Mouse (Mus musculus): Measurements from ENCODE around the gene Slc27a2. TPM values are rescaled to one million over a fixed set of nuclear protein-coding genes. Genes with fewer than 3 reads are reported as not detected.
"Not testable (repeated sequence)": the region's sequence is repeated elsewhere in the genome, so short reads cannot be mapped to it uniquely, and the experiment has no call there.

The Slc27a2 gene
- total RNA-seq, 2 experiments from 2014 or later, result 6.3 to 8.4 TPM

- no peak for DNase-seq (ENCODE audit: low spot score in 2 of 2)
- intact Hi-C loops (cut with DNase I), result loop anchor here (5.0 to 10.0 kb wide), 2 partner anchors 65 to 407 kb away; partner anchors contain the start of gene Ap4e1
These were observed 45.4 kb downstream of the Slc27a2 start for GRCm38 (mm10) chr2:126597279-126598241.

GRCm38 (mm10) chr2:126598359-126598758, 46.2 kb downstream of the Slc27a2 start:
- intact Hi-C loops (cut with DNase I), result loop anchor here (5.0 to 10.0 kb wide), 2 partner anchors 64 to 406 kb away; partner anchors contain the start of gene Ap4e1
- DNase-seq (ENCODE audit: low spot score in 2 of 2), result no peak

- intact Hi-C loops (cut with DNase I), result loop anchor here (5.0 to 10.0 kb wide), 2 partner anchors 63 to 406 kb away; partner anchors contain the start of gene Ap4e1
- DNase-seq (ENCODE audit: low spot score in 2 of 2), result no peak
These were observed 46.8 kb downstream of the Slc27a2 start for GRCm38 (mm10) chr2:126599005-126599404.

- intact Hi-C loops (cut with DNase I), result no loop called here
- DNase-seq (ENCODE audit: low spot score in 2 of 2), result no peak
These were observed 48.3 kb downstream of the Slc27a2 start for GRCm38 (mm10) chr2:126600533-126600932.

GRCm38 (mm10) chr2:126601918-126602600, 49.9 kb downstream of the Slc27a2 start:
- intact Hi-C loops (cut with DNase I), result no loop called here
- no peak for DNase-seq (ENCODE audit: low spot score in 2 of 2)

- DNase-seq (ENCODE audit: low spot score in 2 of 2), result no peak
- intact Hi-C loops (cut with DNase I), result no loop called here
These were observed 54.0 kb downstream of the Slc27a2 start for GRCm38 (mm10) chr2:126606061-126606687.

GRCm38 (mm10) chr2:126606688-126607062, 54.5 kb downstream of the Slc27a2 start:
- intact Hi-C loops (cut with DNase I), result no loop called here

GRCm38 (mm10) chr2:126607553-126608203, 55.5 kb downstream of the Slc27a2 start:
- intact Hi-C loops (cut with DNase I), result no loop called here
- no peak for DNase-seq (ENCODE audit: low spot score in 2 of 2)

More at GRCm38 (mm10) chr2:126606688-126607062, 54.5 kb downstream of the Slc27a2 start:
- no peak for DNase-seq (ENCODE audit: low spot score in 2 of 2)

- intact Hi-C loops (cut with DNase I); DNase-seq (ENCODE audit: low spot score in 2 of 2): not testable (repeated sequence)
These were observed 57.4 kb downstream of the Slc27a2 start for GRCm38 (mm10) chr2:126609600-126609999.

- intact Hi-C loops (cut with DNase I), result no loop called here
- no peak for DNase-seq (ENCODE audit: low spot score in 2 of 2)
These were observed 63.1 kb downstream of the Slc27a2 start for GRCm38 (mm10) chr2:126615355-126615754.

GRCm38 (mm10) chr2:126618470-126619179, 66.4 kb downstream of the Slc27a2 start:
- intact Hi-C loops (cut with DNase I), result no loop called here
- DNase-seq (ENCODE audit: low spot score in 2 of 2), result no peak

- DNase-seq (ENCODE audit: low spot score in 2 of 2), result no peak
- intact Hi-C loops (cut with DNase I), result no loop called here
These were observed 67.1 kb downstream of the Slc27a2 start, which contains the start of gene Hdc for GRCm38 (mm10) chr2:126619249-126619704. TSS of gene Hdc (minus strand) at chr2:126619299.

GRCm38 (mm10) chr2:126622455-126622854, 70.2 kb downstream of the Slc27a2 start:
- no peak for DNase-seq (ENCODE audit: low spot score in 2 of 2)
- intact Hi-C loops (cut with DNase I), result no loop called here

- intact Hi-C loops (cut with DNase I), result no loop called here
- DNase-seq (ENCODE audit: low spot score in 2 of 2), result no peak
These were observed 70.9 kb downstream of the Slc27a2 start for GRCm38 (mm10) chr2:126623138-126623537.

- intact Hi-C loops (cut with DNase I), result no loop called here
- no peak for DNase-seq (ENCODE audit: low spot score in 2 of 2)
These were observed 76.3 kb downstream of the Slc27a2 start for GRCm38 (mm10) chr2:126628455-126628995.

- DNase-seq (ENCODE audit: low spot score in 2 of 2), result no peak
- intact Hi-C loops (cut with DNase I), result no loop called here
These were observed 81.0 kb downstream of the Slc27a2 start for GRCm38 (mm10) chr2:126633165-126633564.

GRCm38 (mm10) chr2:126635939-126636823, 84.0 kb downstream of the Slc27a2 start:
- intact Hi-C loops (cut with DNase I), result no loop called here
- DNase-seq (ENCODE audit: low spot score in 2 of 2), result no peak

All from left cerebral cortex, postnatal 36 days (tissue).